In the genomic region with DNA sequence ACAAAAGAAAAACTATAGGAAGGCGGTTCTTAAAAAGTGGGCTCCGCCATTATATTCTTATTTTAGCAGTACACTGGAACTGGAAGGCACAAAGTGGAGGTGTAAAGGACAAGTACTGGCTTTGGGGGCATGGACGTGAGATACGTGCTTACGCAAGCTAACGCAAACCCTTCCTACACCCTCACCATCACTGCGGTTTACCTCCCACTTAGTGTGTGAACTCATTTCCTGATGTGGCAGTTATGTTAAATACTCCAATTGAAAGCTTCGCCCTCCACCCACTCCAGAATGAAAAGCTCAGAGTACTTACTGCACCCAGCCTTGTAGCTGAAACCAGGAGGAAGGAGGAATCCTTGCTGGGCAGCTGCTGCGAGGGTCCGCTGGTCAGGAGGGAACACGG, we compare ENCODE assay signal across 24 mouse cellular contexts.
"Had no signal": no experiment of that assay in that cellular context is flagged by ENCODE, and none has a peak within 500 bp of the region (broad histone marks: within the 10 kb centered on the region; RNA-seq: fewer than 3 reads in every experiment).

No protein-coding gene starts in this region.

- H3K9me3 ChIP-seq: heart, embryonic 10.5 days; heart, embryonic 13.5 days; heart, embryonic 15.5 days; intestine, embryonic 15.5 days; limb, embryonic 13.5 days; limb, embryonic 15.5 days; liver, embryonic 12.5 days had no signal

- H3K36me3 ChIP-seq: heart, embryonic 10.5 days; heart, embryonic 15.5 days; intestine, embryonic 15.5 days; limb, embryonic 15.5 days; liver, embryonic 12.5 days had no signal

- H3K4me2 ChIP-seq: heart, embryonic 13.5 days; heart, embryonic 15.5 days; hindbrain, embryonic 14.5 days; intestine, embryonic 15.5 days; limb, embryonic 13.5 days; limb, embryonic 15.5 days; liver, embryonic 12.5 days had no signal

- H3K27me3 ChIP-seq: heart, embryonic 13.5 days; heart, embryonic 15.5 days; intestine, embryonic 15.5 days; limb, embryonic 13.5 days; limb, embryonic 15.5 days; liver, embryonic 12.5 days had no signal

- DNase-seq: gastrocnemius, postnatal 14 days; gastrocnemius, postnatal 36 days; heart, adult 18-20 months; heart, postnatal 14 days; heart, postnatal 36 days; kidney, adult 18-20 months; kidney, adult 8-10 months; kidney, postnatal 10 days; kidney, postnatal 25 days; kidney, postnatal 4 days; left cerebral cortex, postnatal 4 days had no signal

- H3K4me3 ChIP-seq: heart, embryonic 10.5 days; heart, embryonic 13.5 days; heart, embryonic 15.5 days; intestine, embryonic 15.5 days; layer of hippocampus, adult 2 months; limb, embryonic 13.5 days; limb, embryonic 15.5 days; liver, embryonic 12.5 days had no signal

- ATAC-seq: hindbrain, embryonic 16.5 days; inflammation-experienced regulatory T-cells, adult 6 months; intestine, embryonic 15.5 days; intestine, postnatal 0 days; liver, embryonic 12.5 days had no signal

- H3K27ac ChIP-seq: heart, embryonic 10.5 days; heart, embryonic 13.5 days; heart, embryonic 15.5 days; hindbrain, embryonic 14.5 days; intestine, embryonic 15.5 days; layer of hippocampus, adult 2 months; limb, embryonic 13.5 days; limb, embryonic 15.5 days; liver, embryonic 12.5 days; liver, embryonic 14.5 days had no signal

- H3K9ac ChIP-seq: heart, embryonic 13.5 days; heart, embryonic 15.5 days; hindbrain, embryonic 14.5 days; intestine, embryonic 15.5 days; limb, embryonic 13.5 days; limb, embryonic 15.5 days; liver, embryonic 12.5 days; liver, embryonic 14.5 days had no signal

- H3K4me1 ChIP-seq: heart, embryonic 10.5 days; heart, embryonic 13.5 days; heart, embryonic 15.5 days; intestine, embryonic 15.5 days; liver, embryonic 12.5 days had no signal
